ENCODE assay signal across 8 mouse cellular contexts in the genomic region with DNA sequence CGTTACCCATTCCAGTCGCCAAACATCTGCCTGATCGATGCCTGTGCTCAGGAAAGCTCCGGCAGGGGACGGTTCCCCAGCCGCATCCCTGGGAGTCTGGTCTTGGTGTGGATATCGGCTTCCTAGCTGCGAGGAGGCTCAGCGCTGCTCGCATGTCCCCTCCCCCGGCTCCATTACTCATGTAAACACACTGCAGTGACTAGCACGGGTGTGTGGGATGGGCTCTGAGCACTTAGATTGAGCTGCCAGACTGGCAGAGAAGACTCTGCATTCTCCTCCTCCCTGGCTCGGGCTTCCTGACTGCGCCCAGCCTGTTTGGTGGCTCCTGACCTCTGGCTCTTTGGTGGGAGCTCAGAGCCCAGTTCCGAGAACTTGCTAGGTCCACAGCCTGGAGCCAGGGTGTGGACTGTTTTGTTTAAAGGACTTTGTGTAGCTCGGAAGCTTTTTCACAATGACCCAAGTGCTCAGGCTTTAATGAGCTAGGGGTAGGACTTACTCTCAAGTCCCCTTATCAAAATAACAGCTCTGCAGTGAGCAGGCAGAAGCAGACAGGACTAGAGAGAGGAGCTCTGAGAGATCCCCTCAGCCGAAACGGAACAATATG.
A peak's percentile ranks its signal among the peaks of the same experiment; 100 is the strongest.
DNase-seq lines count a peak whose midpoint lies in the region; ATAC-seq lines count a peak whose summit lies in the region.

No protein-coding gene starts in this region.

- peak overlapping the region; percentile 39 for H3K4me3 ChIP-seq in embryonic facial prominence, embryonic 13.5 days
- H3K4me3 ChIP-seq in intestine, embryonic 16.5 days (ENCODE audit: low read length): peak overlapping the region; percentile 54
- H3K4me3 ChIP-seq in megakaryocyte, embryonic 14.5 days (replicated peaks): peak overlapping the region; percentile 86

- peak; percentile 86 for ATAC-seq in embryonic facial prominence, embryonic 13.5 days (ENCODE audit: insufficient number of reproducible peaks, insufficient read depth, low FRiP score, low TSS enrichment, low read depth)
- ATAC-seq in granulocyte monocyte progenitor cell, adult 5-6 weeks (replicated peaks; ENCODE audit: poor library complexity, severe bottlenecking): peak; percentile 50
- peak; percentile 97 for ATAC-seq in intestine, embryonic 16.5 days

- WGBS in embryonic facial prominence, embryonic 13.5 days: 2% methylated on average over 18 of the region's 18 CpGs
- WGBS in intestine, embryonic 16.5 days: 4% methylated on average over 18 of the region's 18 CpGs

- DNase-seq in adrenal gland, postnatal 25 days: peak; percentile 77
- peak; percentile 78 to 90 for DNase-seq in left cerebral cortex, postnatal 14 days (ENCODE audit: low spot score in 2 of 2)
- peak; percentile 67 for DNase-seq in right cerebral cortex, postnatal 14 days
- DNase-seq in urinary bladder, postnatal 4 days (ENCODE audit: low spot score in 2 of 2): peak; percentile 75 to 76

- no peaks in the 10 kb centered on the region for H3K27me3 ChIP-seq in embryonic facial prominence, embryonic 13.5 days
- no peaks in the 10 kb centered on the region for H3K27me3 ChIP-seq in intestine, embryonic 16.5 days (replicated peaks; ENCODE audit: control insufficient read depth, insufficient read depth, low read length)
- peaks cover 6% of the 10 kb centered on the region for H3K27me3 ChIP-seq in megakaryocyte, embryonic 14.5 days (replicated peaks)

- peaks cover 26% of the 10 kb centered on the region for H3K36me3 ChIP-seq in embryonic facial prominence, embryonic 13.5 days
- H3K36me3 ChIP-seq in intestine, embryonic 16.5 days (ENCODE audit: control insufficient read depth, insufficient read depth, low read length): peaks cover 4% of the 10 kb centered on the region; the same call in 1 of the 2 replicates
- H3K36me3 ChIP-seq in megakaryocyte, embryonic 14.5 days (replicated peaks; ENCODE audit: low read length): peaks cover 6% of the 10 kb centered on the region

- peak overlapping the region; percentile 68 for H3K9ac ChIP-seq in embryonic facial prominence, embryonic 13.5 days
- peak overlapping the region; percentile 57 for H3K9ac ChIP-seq in intestine, embryonic 16.5 days (ENCODE audit: low read depth, low read length)

- peak overlapping the region; percentile 60 for H3K4me2 ChIP-seq in embryonic facial prominence, embryonic 13.5 days
- H3K4me2 ChIP-seq in intestine, embryonic 16.5 days (ENCODE audit: low read depth, low read length): peak overlapping the region; percentile 75

- peak overlapping the region; percentile 76 for H3K27ac ChIP-seq in embryonic facial prominence, embryonic 13.5 days
- peak overlapping the region; percentile 91 for H3K27ac ChIP-seq in intestine, embryonic 16.5 days (ENCODE audit: low read length)

- no peaks in the 10 kb centered on the region for H3K9me3 ChIP-seq in embryonic facial prominence, embryonic 13.5 days
- H3K9me3 ChIP-seq in intestine, embryonic 16.5 days (ENCODE audit: control insufficient read depth, low read length): no peaks in the 10 kb centered on the region
- H3K9me3 ChIP-seq in megakaryocyte, embryonic 14.5 days: no peaks in the 10 kb centered on the region

- intact Hi-C loops in left cerebral cortex, postnatal 14 days (cut with DNase I): no loop called here

- H3K4me1 ChIP-seq in embryonic facial prominence, embryonic 13.5 days: peaks cover 35% of the 10 kb centered on the region
- H3K4me1 ChIP-seq in intestine, embryonic 16.5 days (ENCODE audit: control insufficient read depth, insufficient read depth, low read length): peaks cover 19% of the 10 kb centered on the region
- H3K4me1 ChIP-seq in megakaryocyte, embryonic 14.5 days: peaks cover 28% of the 10 kb centered on the region

Comparison
In these comparisons a context has a peak if more than half of its experiments do, and no peak if none do; other contexts are left out.
1. Peak in every context shown above with its lines: DNase-seq, ATAC-seq, H3K4me3 ChIP-seq and H3K27ac ChIP-seq.